Mouse (Mus musculus) midbrain, postnatal 0 days (tissue): ENCODE measurements at regions not wholly inside any gene's neighbourhood (a gene's known extent, or its start where the extent isn't known, plus 50 kb on each side); places are given as distances from the start of the nearest gene placed in this dataset.

Experiments used
- ATAC-seq: fragments of 200-750 bp; cut with Nextera tagmentation; 2 replicates; pipeline ENCODE4 v1.8.0; 2017; ENCODE audit warnings: moderate number of reproducible peaks, mild to moderate bottlenecking, moderate TSS enrichment, moderate library complexity; ENCODE audit not compliant: low FRiP score
- DNase-seq: peaks from one replicate; pipeline ENCODE4 v3.0.0-alpha.2; 2015; ENCODE audit warnings: low spot score
- H3K27ac ChIP-seq: fragments of 300-500 bp; sonication (generic); 2 replicates; pipeline ENCODE4 v1.5.1; 2014; ENCODE audit warnings: low read depth, mild to moderate bottlenecking, low read length, mixed read lengths
- H3K27me3 ChIP-seq: fragments of 300-500 bp; sonication (generic); 2 replicates; pipeline ENCODE4 v1.6.1; 2014; ENCODE audit warnings: low read length, control low read depth, mixed read lengths; ENCODE audit not compliant: insufficient read depth
- H3K36me3 ChIP-seq: fragments of 300-500 bp; sonication (generic); 2 replicates; pipeline ENCODE4 v1.6.1; 2014; ENCODE audit warnings: low read length, control low read depth, mixed read lengths; ENCODE audit not compliant: insufficient read depth
- H3K4me1 ChIP-seq: fragments of 300-500 bp; sonication (generic); 2 replicates; pipeline ENCODE4 v1.6.1; 2014; ENCODE audit warnings: mild to moderate bottlenecking, control low read depth, antibody characterized with exemption, low read length, mixed read lengths; ENCODE audit not compliant: insufficient read depth
- H3K4me2 ChIP-seq: fragments of 300-500 bp; sonication (generic); 2 replicates; pipeline ENCODE4 v1.6.1; 2014; ENCODE audit warnings: low read depth, mild to moderate bottlenecking, low read length, mixed read lengths; ENCODE audit not compliant: poor library complexity, severe bottlenecking
- H3K4me3 ChIP-seq: fragments of 300-500 bp; sonication (generic); 2 replicates; pipeline ENCODE4 v1.5.1; 2014; ENCODE audit warnings: low read depth, mild to moderate bottlenecking, low read length, moderate library complexity
- H3K9ac ChIP-seq: fragments of 300-500 bp; sonication (generic); replicated peaks from 2 replicates; pipeline ENCODE4 v1.6.1; 2014; ENCODE audit warnings: mild to moderate bottlenecking, low read length, moderate library complexity, mixed read lengths; ENCODE audit not compliant: poor library complexity, severe bottlenecking
- H3K9me3 ChIP-seq: fragments of 300-500 bp; sonication (generic); 2 replicates; pipeline ENCODE4 v1.6.1; 2016; ENCODE audit warnings: low read length, control low read depth
- CTCF ChIP-seq: IDR thresholded peaks from 2 replicates; pipeline ENCODE4 v1.5.1; 2016; ENCODE audit warnings: antibody characterized with exemption, mild to moderate bottlenecking
- WGBS: fragments of 180-500 bp; shearing (Covaris S2); extraction: QIAGEN DNeasy Blood & Tissue Kit; methylation state at CpG from one replicate; pipeline ENCODE4 v1.1.7; 2014; 5-methylcytosine and 5-hydroxymethylcytosine counted together

GRCm38 (mm10) chr10:38886441-38886840, 64.9 kb upstream of the Rfpl4b start:
- DNase-seq (no peak), ATAC-seq (no peak)
- 52% methylated on average over 2 of the region's 2 CpGs for WGBS
- Histone ChIP-seq H3K4me3 (no peak overlapping the region), H3K4me2 (no peak overlapping the region), H3K9me3 (no peaks in the 10 kb centered on the region), H3K9ac (no peak overlapping the region), H3K27ac (no peak overlapping the region), H3K4me1 (no peaks in the 10 kb centered on the region), H3K36me3 (no peaks in the 10 kb centered on the region), H3K27me3 (no peaks in the 10 kb centered on the region)
- TF ChIP-seq CTCF, result no peak

- H3K36me3 ChIP-seq, result no peaks in the 10 kb centered on the region
- no peak overlapping the region for H3K4me2 ChIP-seq
- no peaks in the 10 kb centered on the region for H3K27me3 ChIP-seq
- DNase-seq (no peak), ATAC-seq (no peak)
- H3K9ac ChIP-seq, result no peak overlapping the region
- no peak overlapping the region for H3K4me3 ChIP-seq
- no peak overlapping the region for H3K27ac ChIP-seq
- H3K4me1 ChIP-seq, result no peaks in the 10 kb centered on the region
- no peaks in the 10 kb centered on the region for H3K9me3 ChIP-seq
- WGBS, result 83% methylated on average over 9 of the region's 9 CpGs
- 0 out of 2 replicates have a peak, but pooled peaks have one; percentile 7 for TF ChIP-seq CTCF
These were observed 66.3 kb upstream of the Rfpl4b start for GRCm38 (mm10) chr10:38887896-38888295.

GRCm38 (mm10) chr10:38894706-38895105, 70.6 kb upstream of the Lama4 start:
- no peaks in the 10 kb centered on the region for H3K27me3 ChIP-seq
- H3K4me3 ChIP-seq, result no peak overlapping the region
- no peak overlapping the region for H3K27ac ChIP-seq
- no peak overlapping the region for H3K9ac ChIP-seq
- H3K4me1 ChIP-seq, result no peaks in the 10 kb centered on the region
- WGBS, result 60% methylated on average over 1 of the region's 1 CpGs
- H3K4me2 ChIP-seq, result no peak overlapping the region
- ATAC-seq, result no peak
- H3K36me3 ChIP-seq, result no peaks in the 10 kb centered on the region
- no peak for TF ChIP-seq CTCF
- no peak for DNase-seq
- H3K9me3 ChIP-seq, result no peaks in the 10 kb centered on the region

GRCm38 (mm10) chr10:38895656-38896055, 69.7 kb upstream of the Lama4 start:
- Histone ChIP-seq H3K9me3 (no peaks in the 10 kb centered on the region), H3K27me3 (no peaks in the 10 kb centered on the region), H3K9ac (no peak overlapping the region), H3K4me1 (no peaks in the 10 kb centered on the region), H3K27ac (no peak overlapping the region), H3K4me2 (no peak overlapping the region), H3K4me3 (no peak overlapping the region), H3K36me3 (no peaks in the 10 kb centered on the region)
- no peak for TF ChIP-seq CTCF
- DNase-seq, result no peak
- no peak for ATAC-seq
- WGBS, result 84% methylated on average over 3 of the region's 3 CpGs

GRCm38 (mm10) chr10:38897573-38897972, 67.7 kb upstream of the Lama4 start:
- Histone ChIP-seq H3K27me3 (no peaks in the 10 kb centered on the region), H3K9me3 (no peaks in the 10 kb centered on the region), H3K36me3 (no peaks in the 10 kb centered on the region), H3K4me1 (no peaks in the 10 kb centered on the region), H3K9ac (no peak overlapping the region), H3K4me2 (no peak overlapping the region), H3K4me3 (no peak overlapping the region), H3K27ac (no peak overlapping the region)
- WGBS, result 54% methylated on average over 5 of the region's 5 CpGs
- TF ChIP-seq CTCF, result no peak
- ATAC-seq (no peak), DNase-seq (no peak)

- Histone ChIP-seq H3K9ac (no peak overlapping the region), H3K9me3 (no peaks in the 10 kb centered on the region), H3K36me3 (no peaks in the 10 kb centered on the region), H3K4me2 (no peak overlapping the region), H3K27ac (no peak overlapping the region), H3K4me1 (no peaks in the 10 kb centered on the region), H3K4me3 (no peak overlapping the region), H3K27me3 (no peaks in the 10 kb centered on the region)
- ATAC-seq (no peak), DNase-seq (no peak)
- TF ChIP-seq CTCF, result no peak
- 30% methylated on average over 3 of the region's 3 CpGs for WGBS
These were observed 59.2 kb upstream of the Lama4 start for GRCm38 (mm10) chr10:38906121-38906520.
